Mouse (Mus musculus) forebrain, embryonic 11.5 days (tissue): ENCODE data around the gene Prdm8. TPM values are rescaled to one million over a fixed set of nuclear protein-coding genes. Genes with fewer than 3 reads are reported as not detected.

Experiments used
- ATAC-seq: fragments of 200-750 bp; cut with Nextera tagmentation; replicated peaks from 2 replicates; pipeline ENCODE4 v1.8.0; 2017; ENCODE audit warnings: moderate TSS enrichment; ENCODE audit not compliant: low FRiP score
- DNase-seq: peaks from one replicate; pipeline ENCODE4 v3.0.0-alpha.2; 2017; ENCODE audit warnings: low spot score
- H3K27ac ChIP-seq: fragments of 300-500 bp; sonication (generic); 2 replicates; pipeline ENCODE4 v1.5.1; 2014; ENCODE audit warnings: low read depth, low read length
- H3K27me3 ChIP-seq: fragments of 300-500 bp; sonication (generic); 2 replicates; pipeline ENCODE4 v1.6.1; 2014; ENCODE audit warnings: mild to moderate bottlenecking, low read length, mixed read lengths; ENCODE audit not compliant: control insufficient read depth, insufficient read depth
- H3K36me3 ChIP-seq: fragments of 300-500 bp; sonication (generic); 2 replicates; pipeline ENCODE4 v1.6.1; 2014; ENCODE audit warnings: mild to moderate bottlenecking, low read length, moderate library complexity, mixed read lengths; ENCODE audit not compliant: control insufficient read depth, insufficient read depth
- H3K4me1 ChIP-seq: fragments of 300-500 bp; sonication (generic); replicated peaks from 2 replicates; pipeline ENCODE4 v1.6.1; 2014; ENCODE audit warnings: low read length, mixed read lengths; ENCODE audit not compliant: control insufficient read depth, insufficient read depth
- H3K4me2 ChIP-seq: fragments of 300-500 bp; sonication (generic); 2 replicates; pipeline ENCODE4 v1.6.1; 2014; ENCODE audit warnings: low read depth, mild to moderate bottlenecking, low read length, moderate library complexity, mixed read lengths; ENCODE audit not compliant: severe bottlenecking
- H3K4me3 ChIP-seq: fragments of 300-500 bp; sonication (generic); 2 replicates; pipeline ENCODE4 v1.5.1; 2014; ENCODE audit warnings: low read depth, low read length
- H3K9ac ChIP-seq: fragments of 300-500 bp; sonication (generic); 2 replicates; pipeline ENCODE4 v1.6.1; 2014; ENCODE audit warnings: low read length
- H3K9me3 ChIP-seq: fragments of 300-500 bp; sonication (generic); 2 replicates; pipeline ENCODE4 v1.6.1; 2016; ENCODE audit warnings: low read length, mixed read lengths; ENCODE audit not compliant: control insufficient read depth
- WGBS: fragments of 180-500 bp; shearing (Covaris S2); extraction: QIAGEN DNeasy Blood & Tissue Kit; methylation state at CpG from one replicate; pipeline ENCODE4 v1.1.7; 2014; 5-methylcytosine and 5-hydroxymethylcytosine counted together
- polyA plus RNA-seq: library from polyadenylated mRNA; unstranded; fragments of >200 nt; fragmentation: Nextera tagmentation; extraction: Ambion mirVana; gene quantifications from 2 replicates; pipeline ENCODE4 v1.2.1, GENCODE M21; 2014

The Prdm8 gene
- polyA plus RNA-seq, 1 experiment from 2014 or later: 0.96 TPM

GRCm38 (mm10) chr5:98226710-98227109, 59.7 kb downstream of the Prdm8 start:
- H3K36me3 ChIP-seq: no peaks in the 10 kb centered on the region
- H3K27ac ChIP-seq: no peak overlapping the region
- H3K4me3 ChIP-seq: no peak overlapping the region
- H3K9me3 ChIP-seq: no peaks in the 10 kb centered on the region
- 82% methylated on average over 2 of the region's 2 CpGs for WGBS
- H3K9ac ChIP-seq: no peak overlapping the region
- H3K4me1 ChIP-seq: no peaks in the 10 kb centered on the region
- ATAC-seq (no peak), DNase-seq (no peak)
- H3K27me3 ChIP-seq: no peaks in the 10 kb centered on the region
- H3K4me2 ChIP-seq: no peak overlapping the region

DNA sequence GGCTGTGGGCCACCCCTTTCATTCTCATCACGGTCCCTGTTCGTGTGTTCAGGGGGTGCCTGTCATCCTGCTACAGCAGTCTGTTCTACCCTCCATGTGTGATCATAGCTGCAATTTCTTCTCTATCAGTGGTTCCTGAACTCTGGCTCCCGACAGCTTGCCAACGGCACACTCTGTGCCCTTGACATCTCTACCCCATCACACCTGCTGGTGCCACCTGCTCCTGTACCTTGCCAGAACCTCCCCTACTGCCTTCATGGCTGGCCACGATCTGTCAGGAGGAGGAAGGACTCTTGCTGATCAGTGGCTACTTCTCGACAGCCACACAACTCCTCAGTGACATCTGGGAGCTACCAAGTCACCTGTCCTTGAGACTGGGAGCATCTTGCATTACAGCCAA, 62.5 kb downstream of the Prdm8 start:
- Histone ChIP-seq H3K4me1 (no peaks in the 10 kb centered on the region), H3K4me3 (no peak overlapping the region), H3K4me2 (no peak overlapping the region), H3K9ac (no peak overlapping the region), H3K27me3 (no peaks in the 10 kb centered on the region), H3K9me3 (no peaks in the 10 kb centered on the region), H3K36me3 (no peaks in the 10 kb centered on the region), H3K27ac (no peak overlapping the region)
- 87% methylated on average over 6 of the region's 6 CpGs for WGBS
- DNase-seq (no peak), ATAC-seq (no peak)

DNA sequence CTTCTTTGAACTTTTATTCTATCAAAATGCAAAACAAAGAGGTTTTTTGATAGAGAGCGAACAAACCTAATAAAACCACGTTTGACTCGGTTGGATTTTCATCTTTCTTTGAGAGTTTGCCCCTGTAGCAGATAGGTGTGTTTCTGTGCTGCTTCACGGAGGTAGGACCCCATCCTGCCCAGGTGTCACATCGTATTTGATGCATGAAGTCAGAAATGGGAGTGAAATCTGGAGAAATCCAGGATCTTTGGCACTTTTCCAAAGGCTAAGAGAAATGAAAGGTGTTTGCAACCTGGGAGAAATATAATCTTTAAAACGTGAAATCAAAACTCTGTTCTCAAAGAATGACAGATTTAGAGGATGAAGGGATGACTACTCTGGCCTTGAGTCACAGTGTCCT, 71.5 kb downstream of the Prdm8 start:
- no peak for ATAC-seq
- Histone ChIP-seq H3K27me3 (no peaks in the 10 kb centered on the region), H3K27ac (no peak overlapping the region), H3K4me1 (no peaks in the 10 kb centered on the region), H3K4me3 (no peak overlapping the region), H3K9me3 (no peaks in the 10 kb centered on the region), H3K36me3 (no peaks in the 10 kb centered on the region), H3K4me2 (no peak overlapping the region), H3K9ac (no peak overlapping the region)
- DNase-seq: no peak
- WGBS: 89% methylated on average over 6 of the region's 6 CpGs

Other genes starting within 250 kb of the Prdm8 start
- gene Antxr2, start 136.2 kb upstream of the Prdm8 start, polyA plus RNA-seq: 10.5 and 11.9 TPM in 2 replicates
- gene Fgf5, start 87.0 kb downstream of the Prdm8 start, polyA plus RNA-seq: 0.16 and 0.32 TPM in 2 replicates
- 0.23 and 0.32 TPM in 2 replicates for gene Cfap299, start 162.1 kb downstream of the Prdm8 start, polyA plus RNA-seq